Mouse (Mus musculus) intestine, postnatal 0 days (tissue): ENCODE measurements around the gene Zbed6. TPM values are rescaled to one million over a fixed set of nuclear protein-coding genes. Genes with fewer than 3 reads are reported as not detected.
A peak's percentile ranks its signal among the peaks of the same experiment; 100 is the strongest.

ENCODE experiments used
- ATAC-seq: fragments of 200-750 bp; cut with Nextera tagmentation; 2 replicates; pipeline ENCODE4 v1.8.0; 2017; ENCODE audit warnings: mild to moderate bottlenecking, moderate TSS enrichment, moderate library complexity
- H3K27ac ChIP-seq: fragments of 300-500 bp; sonication (generic); 2 replicates; pipeline ENCODE4 v1.5.1; 2014; ENCODE audit warnings: mild to moderate bottlenecking, low read depth, low read length, moderate library complexity
- H3K27me3 ChIP-seq: fragments of 300-500 bp; sonication (generic); replicated peaks from 2 replicates; pipeline ENCODE4 v1.6.1; 2014; ENCODE audit warnings: low read length, mixed read lengths; ENCODE audit not compliant: control insufficient read depth, insufficient read depth
- H3K36me3 ChIP-seq: fragments of 300-500 bp; sonication (generic); 2 replicates; pipeline ENCODE4 v1.6.1; 2014; ENCODE audit warnings: mild to moderate bottlenecking, moderate library complexity; ENCODE audit not compliant: control insufficient read depth, insufficient read depth
- H3K4me1 ChIP-seq: fragments of 300-500 bp; sonication (generic); replicated peaks from 2 replicates; pipeline ENCODE4 v1.6.1; 2014; ENCODE audit warnings: antibody characterized with exemption, low read length, mixed read lengths; ENCODE audit not compliant: control insufficient read depth, insufficient read depth
- H3K4me2 ChIP-seq: fragments of 300-500 bp; sonication (generic); replicated peaks from 2 replicates; pipeline ENCODE4 v1.6.1; 2014; ENCODE audit warnings: low read depth, mild to moderate bottlenecking, moderate library complexity
- H3K4me3 ChIP-seq: fragments of 300-500 bp; sonication (generic); 2 replicates; pipeline ENCODE4 v1.5.1; 2014; ENCODE audit warnings: low read depth, low read length
- H3K9ac ChIP-seq: fragments of 300-500 bp; sonication (generic); 2 replicates; pipeline ENCODE4 v1.6.1; 2014; ENCODE audit warnings: mild to moderate bottlenecking, low read depth, low read length
- H3K9me3 ChIP-seq: fragments of 300-500 bp; sonication (generic); 2 replicates; pipeline ENCODE4 v1.6.1; 2016; ENCODE audit warnings: mixed run types; ENCODE audit not compliant: control insufficient read depth
- CTCF ChIP-seq: sonication (generic); IDR thresholded peaks from 2 replicates; pipeline ENCODE4 v1.5.1; 2016; ENCODE audit warnings: low read depth, mild to moderate bottlenecking, control low read depth, antibody characterized with exemption, moderate library complexity
- WGBS: fragments of 180-500 bp; shearing (Covaris S2); extraction: QIAGEN DNeasy Blood & Tissue Kit; methylation state at CpG from one replicate; pipeline ENCODE4 v1.1.7; 2014; 5-methylcytosine and 5-hydroxymethylcytosine counted together
- polyA plus RNA-seq: library from polyadenylated mRNA; unstranded; fragments of >200 nt; fragmentation: Nextera tagmentation; extraction: Ambion mirVana; gene quantifications from 2 replicates; pipeline ENCODE4 v1.2.1, GENCODE M21; 2015

Gene Zbed6
- polyA plus RNA-seq, 1 experiment from 2014 or later = 0.93 TPM

DNA sequence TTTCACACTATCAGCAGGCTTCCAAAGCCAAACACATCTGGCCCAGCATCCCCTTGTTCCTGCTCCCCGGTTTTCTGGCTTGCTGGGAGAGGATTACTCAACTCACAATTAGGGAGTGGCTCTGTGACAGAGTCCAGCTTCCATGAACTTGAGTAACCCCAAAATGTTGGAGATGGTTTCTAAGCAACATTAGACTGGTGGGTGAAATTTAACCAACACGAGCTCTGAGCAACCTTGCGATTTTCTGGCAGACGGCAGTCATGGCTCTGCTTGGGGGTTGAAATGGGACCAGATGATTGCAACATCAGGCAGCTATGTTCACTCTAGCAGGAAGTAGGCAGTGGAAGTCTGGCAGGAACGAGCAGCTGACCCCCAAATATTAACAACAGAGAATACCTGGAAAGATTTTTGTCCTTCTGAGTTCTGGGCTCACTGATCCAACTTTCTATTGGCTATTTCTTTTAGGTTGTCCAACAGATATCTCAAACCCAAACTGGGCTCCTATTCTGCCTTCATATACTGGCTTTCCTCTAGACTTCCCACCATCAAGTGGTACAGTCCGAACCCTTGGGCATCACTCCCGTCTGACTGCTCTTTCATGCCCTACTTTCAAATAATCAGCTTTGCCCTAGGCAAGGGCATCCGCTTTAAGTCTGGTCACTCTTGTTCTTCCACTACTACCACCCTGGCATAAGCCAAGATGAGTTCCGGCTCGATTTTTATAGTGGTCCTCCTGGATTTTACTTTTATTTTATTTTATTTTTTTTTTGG is 25.2 kb upstream of the Zbed6 start:
- H3K9ac ChIP-seq = no peak overlapping the region
- H3K27ac ChIP-seq = peak overlapping the region; percentile 51
- no peaks in the 10 kb centered on the region for H3K9me3 ChIP-seq
- H3K27me3 ChIP-seq = no peaks in the 10 kb centered on the region
- H3K4me2 ChIP-seq = peak overlapping the region; percentile 14
- no peak for TF ChIP-seq CTCF
- H3K36me3 ChIP-seq = no peaks in the 10 kb centered on the region
- no peaks in the 10 kb centered on the region for H3K4me1 ChIP-seq
- peak; percentile 96 for ATAC-seq
- 50% methylated on average over 10 of the region's 10 CpGs for WGBS
- H3K4me3 ChIP-seq = no peak overlapping the region

- H3K27me3 ChIP-seq = no peaks in the 10 kb centered on the region
- H3K4me2 ChIP-seq = no peak overlapping the region
- no peak for TF ChIP-seq CTCF
- H3K4me3 ChIP-seq = no peak overlapping the region
- no peaks in the 10 kb centered on the region for H3K4me1 ChIP-seq
- H3K9ac ChIP-seq = no peak overlapping the region
- no peak for ATAC-seq
- WGBS = 60% methylated on average over 3 of the region's 3 CpGs
- no peaks in the 10 kb centered on the region for H3K9me3 ChIP-seq
- H3K36me3 ChIP-seq = no peaks in the 10 kb centered on the region
- H3K27ac ChIP-seq = no peak overlapping the region
Measured at GRCm38 (mm10) chr1:133671801-133672200, 11.1 kb upstream of the Zbed6 start.

- TF ChIP-seq CTCF = no peak
- Histone ChIP-seq H3K4me3 (no peak overlapping the region), H3K4me2 (no peak overlapping the region), H3K27me3 (no peaks in the 10 kb centered on the region), H3K27ac (no peak overlapping the region), H3K9ac (no peak overlapping the region), H3K9me3 (no peaks in the 10 kb centered on the region), H3K36me3 (no peaks in the 10 kb centered on the region), H3K4me1 (no peaks in the 10 kb centered on the region)
- 84% methylated on average over 3 of the region's 3 CpGs for WGBS
- ATAC-seq = no peak
Measured at GRCm38 (mm10) chr1:133671266-133671665, 10.6 kb upstream of the Zbed6 start.

GRCm38 (mm10) chr1:133670776-133671175 is 10.1 kb upstream of the Zbed6 start:
- no peak overlapping the region for H3K4me3 ChIP-seq
- WGBS = 38% methylated on average over 6 of the region's 6 CpGs
- H3K27me3 ChIP-seq = no peaks in the 10 kb centered on the region
- H3K27ac ChIP-seq = peak overlapping the region; percentile 81; the same call in 1 of the 2 replicates
- H3K4me1 ChIP-seq = no peaks in the 10 kb centered on the region
- H3K4me2 ChIP-seq = peak overlapping the region; percentile 55; the same call in 1 of the 2 replicates
- H3K36me3 ChIP-seq = no peaks in the 10 kb centered on the region
- no peak for ATAC-seq
- no peak for TF ChIP-seq CTCF
- no peak overlapping the region for H3K9ac ChIP-seq
- no peaks in the 10 kb centered on the region for H3K9me3 ChIP-seq

- Histone ChIP-seq H3K27me3 (no peaks in the 10 kb centered on the region), H3K36me3 (no peaks in the 10 kb centered on the region), H3K4me1 (no peaks in the 10 kb centered on the region), H3K4me3 (peak overlapping the region; percentile 18), H3K9ac (peak overlapping the region; percentile 37; the same call in 1 of the 2 replicates), H3K9me3 (no peaks in the 10 kb centered on the region), H3K27ac (peak overlapping the region; percentile 81), H3K4me2 (peak overlapping the region; percentile 55)
- ATAC-seq = peak; percentile 85
- 42% methylated on average over 12 of the region's 12 CpGs for WGBS
- no peak for TF ChIP-seq CTCF
Measured at GRCm38 (mm10) chr1:133670190-133670589, 9.5 kb upstream of the Zbed6 start.

- no peak for ATAC-seq
- Histone ChIP-seq H3K36me3 (no peaks in the 10 kb centered on the region), H3K4me3 (no peak overlapping the region), H3K4me2 (no peak overlapping the region), H3K27ac (no peak overlapping the region), H3K4me1 (no peaks in the 10 kb centered on the region), H3K9ac (no peak overlapping the region), H3K27me3 (no peaks in the 10 kb centered on the region), H3K9me3 (no peaks in the 10 kb centered on the region)
- 86% methylated on average over 3 of the region's 3 CpGs for WGBS
- TF ChIP-seq CTCF = no peak
Measured at GRCm38 (mm10) chr1:133668618-133669017, 7.9 kb upstream of the Zbed6 start.
